Mouse (Mus musculus) C2C12 (cell line): ENCODE data around the gene Gm37240.

Experiments used
- CEBPB ChIP-seq: IDR thresholded peaks from one replicate; pipeline ENCODE4 v1.6.1; 2011; ENCODE audit warnings: low read depth, mild to moderate bottlenecking, control low read depth, moderate library complexity
- CTCF ChIP-seq: IDR thresholded peaks from one replicate; pipeline ENCODE4 v1.5.1; 2011; ENCODE audit not compliant: control insufficient read depth, insufficient read depth, insufficient read length
- MAX ChIP-seq: IDR thresholded peaks from one replicate; pipeline ENCODE4 v1.6.1; 2011; ENCODE audit warnings: mild to moderate bottlenecking, control low read depth
- MYOD1 ChIP-seq: IDR thresholded peaks from one replicate; pipeline ENCODE4 v1.6.1; 2011; ENCODE audit warnings: low read depth; ENCODE audit not compliant: control insufficient read depth, insufficient read length
- MYOG ChIP-seq: IDR thresholded peaks from one replicate; pipeline ENCODE4 v1.6.1; 2011; ENCODE audit not compliant: control insufficient read depth, insufficient read length; ENCODE audit errors: extremely low read depth

GRCm38 (mm10) chr3:84875306-84875705, 1012.0 kb downstream of the Gm37240 start:
- TF ChIP-seq CTCF (no peak), CEBPB (no peak), MAX (no peak), MYOG (no peak), MYOD1 (no peak)
